Mouse (Mus musculus) embryonic stem cell, embryonic (primary cell): ENCODE measurements around the gene Mrpl55.

Experiments
- CTCF ChIA-PET, 4 experiments: fragments of 300-600 bp in 2 of 4; fragments of 350-600 bp in 2 of 4; sonication (Branson Sonifier 250); formaldehyde crosslinking; loops; one replicate each; lab custom pipeline; 2022; ENCODE audit warnings: inconsistent platforms in 2 of 4; lab: Charles Lee
- POLR2A ChIA-PET, 4 experiments: fragments of 300-600 bp in 2 of 4; fragments of 350-600 bp in 2 of 4; sonication (Branson Sonifier 250); formaldehyde crosslinking; loops; one replicate each; lab custom pipeline; 2022; ENCODE audit warnings: antibody characterized with exemption in 4 of 4, inconsistent platforms in 1 of 4; lab: Charles Lee

Gene Mrpl55

DNA sequence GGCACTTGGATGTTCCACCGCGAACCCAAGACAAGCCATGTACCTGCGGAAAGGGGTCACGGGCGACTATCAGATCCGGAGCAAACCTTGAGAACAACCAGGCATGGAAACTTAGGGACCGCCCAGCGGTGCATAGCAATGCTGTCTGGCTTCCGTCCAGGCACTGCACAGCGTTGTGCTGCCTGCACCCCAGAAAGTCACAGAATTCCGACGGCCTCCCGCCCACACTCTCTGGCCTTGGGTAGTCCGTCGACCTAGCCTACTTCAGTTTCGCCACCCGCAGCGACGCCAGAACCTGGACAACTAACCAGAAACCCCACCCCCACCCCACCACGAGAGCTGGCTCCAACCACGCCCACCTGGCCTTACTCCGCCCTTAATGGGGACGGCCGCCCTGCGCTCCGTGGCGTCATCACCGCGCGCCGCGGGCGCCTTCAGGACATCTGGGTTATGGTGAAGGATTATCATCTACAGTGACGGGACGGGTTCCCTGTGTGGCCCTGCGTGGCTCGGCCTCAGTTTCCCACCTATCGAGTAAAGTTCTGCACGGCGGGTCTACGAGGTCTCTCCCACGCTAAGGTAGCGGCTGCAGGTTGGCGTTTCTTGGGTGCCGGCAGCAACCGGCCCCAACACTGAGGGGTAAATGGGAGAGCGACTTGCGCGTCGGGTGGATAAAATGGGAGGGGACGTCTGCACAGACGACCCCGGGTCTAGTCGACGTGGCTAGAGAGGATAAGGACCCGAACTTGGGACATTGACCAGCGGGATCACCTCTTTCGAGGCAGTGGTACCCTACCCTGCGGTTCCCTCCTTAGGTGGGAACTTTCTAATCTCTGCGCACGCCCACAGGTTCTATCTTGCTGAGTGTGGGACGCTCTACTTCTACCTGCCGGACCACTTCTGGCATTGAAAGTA lies at the start of gene Mrpl55:
Gene Mrpl55, plus strand, starts transcription at position 406 of the 915 bp plus-strand sequence.
- ChIA-PET CTCF (interaction anchor here in 3 of 4 experiments (0.6 to 1.3 kb wide), 5 partner anchors 10 to 104 kb away, joined by 3 to 6 read pairs (median 4); partner anchors contain the start of gene Guk1 (in 1 of the 3)), POLR2A (interaction anchor here (0.6 to 15.8 kb wide), 33 partner anchors 8 to 1057 kb away, joined by 3 to 233 read pairs (median 4); partner anchors contain the start of genes Iba57 (in 2 of the 4), Arf1 (in 1 of the 4), Guk1 (in 1 of the 4) and Hist3h2a (in 1 of the 4))

GRCm38 (mm10) chr11:59154220-59154619 lies 48.1 kb upstream of the Mrpl55 start:
- POLR2A ChIA-PET = interaction anchor here in 3 of 4 experiments (0.6 to 4.3 kb wide), 4 partner anchors 9 to 221 kb away, joined by 3 to 21 read pairs (median 12); partner anchors contain the start of gene Iba57 (in 2 of the 3)
- CTCF ChIA-PET = interaction anchor here in 1 of 4 experiments (0.6 to 0.9 kb wide), 4 partner anchors 12 to 1232 kb away, joined by 3 to 5 read pairs (median 4); partner anchors contain the start of gene Gjc2

- CTCF ChIA-PET = interaction anchor here in 1 of 4 experiments (0.6 kb wide), 2 partner anchors 62 to 63 kb away, joined by 3 to 5 read pairs; no protein-coding TSS in a partner anchor
- POLR2A ChIA-PET = interaction anchor here in 1 of 4 experiments (0.9 to 1.1 kb wide), 2 partner anchors 9 to 14 kb away, joined by 4 read pairs; no protein-coding TSS in a partner anchor
Measured at GRCm38 (mm10) chr11:59155900-59156299, 46.4 kb upstream of the Mrpl55 start.

- ChIA-PET CTCF (interaction anchor here in 3 of 4 experiments (0.6 to 1.6 kb wide), 5 partner anchors 26 to 232 kb away, joined by 3 to 8 read pairs (median 4); no protein-coding TSS in a partner anchor), POLR2A (interaction anchor here (0.5 to 2.5 kb wide), 21 partner anchors 8 to 880 kb away, joined by 3 to 13 read pairs (median 4); partner anchors contain the start of genes Hist3h2a (in 1 of the 4), Hist3h2ba (in 1 of the 4), Trim11 (in 1 of the 4) and Trim17 (in 1 of the 4))
Measured at GRCm38 (mm10) chr11:59159099-59159498, 43.2 kb upstream of the Mrpl55 start.

DNA sequence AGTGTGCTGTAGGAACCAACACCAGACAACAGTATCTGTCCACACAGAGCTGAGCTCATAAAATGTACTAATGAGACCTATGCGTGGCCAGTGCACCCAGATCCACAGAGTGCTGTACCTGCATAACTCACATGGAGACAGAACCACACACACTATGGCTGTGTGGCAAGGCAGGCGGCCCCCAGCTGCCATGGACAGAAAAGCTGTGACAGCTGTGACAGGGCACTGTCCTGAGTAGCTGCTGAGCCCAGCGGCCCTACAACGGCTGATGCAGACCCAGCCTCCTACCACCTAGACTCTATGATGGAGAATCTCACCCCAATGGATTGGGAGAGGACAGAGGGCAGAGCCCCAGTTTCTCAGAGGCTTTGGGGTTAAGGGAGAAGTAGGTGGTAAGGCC lies 42.7 kb upstream of the Mrpl55 start:
- ChIA-PET POLR2A (interaction anchor here in 3 of 4 experiments (0.6 to 2.5 kb wide), 19 partner anchors 8 to 470 kb away, joined by 3 to 13 read pairs (median 4); partner anchors contain the start of genes Hist3h2a (in 1 of the 3), Hist3h2ba (in 1 of the 3), Trim11 (in 1 of the 3) and Trim17 (in 1 of the 3)), CTCF (interaction anchor here in 1 of 4 experiments (1.1 to 1.6 kb wide), 2 partner anchors 65 to 139 kb away, joined by 4 to 8 read pairs; no protein-coding TSS in a partner anchor)

DNA sequence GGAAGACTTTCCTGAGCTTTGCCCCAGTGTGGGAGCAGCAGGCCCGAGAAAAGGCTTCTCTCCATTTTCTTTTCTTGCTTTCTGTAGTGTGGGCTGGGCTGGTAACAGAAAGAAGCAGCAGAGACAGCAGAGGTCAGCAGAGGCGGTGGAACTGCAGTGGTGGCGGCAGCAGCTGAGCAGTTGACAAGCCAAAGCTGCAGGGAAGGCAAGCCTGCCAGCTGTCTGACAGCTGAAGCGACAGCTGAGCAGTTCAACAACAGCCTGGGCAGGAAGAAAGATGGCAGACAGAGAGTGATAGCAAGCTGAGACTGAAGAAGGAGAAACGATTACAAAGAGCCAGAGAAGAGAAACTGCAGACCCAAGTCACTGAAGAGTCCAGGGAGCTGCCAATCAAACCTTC lies 40.9 kb upstream of the Mrpl55 start:
- POLR2A ChIA-PET = interaction anchor here in 3 of 4 experiments (0.9 to 2.8 kb wide), 5 partner anchors 15 to 207 kb away, joined by 3 to 13 read pairs (median 6); partner anchors contain the start of genes 2310033P09Rik (in 1 of the 3), Hist3h2a (in 1 of the 3), Trim11 (in 1 of the 3) and Trim17 (in 1 of the 3)
- CTCF ChIA-PET = interaction anchor here in 1 of 4 experiments (1.2 kb wide), 1 partner anchor 9 kb away, joined by 4 read pairs; no protein-coding TSS in a partner anchor

DNA sequence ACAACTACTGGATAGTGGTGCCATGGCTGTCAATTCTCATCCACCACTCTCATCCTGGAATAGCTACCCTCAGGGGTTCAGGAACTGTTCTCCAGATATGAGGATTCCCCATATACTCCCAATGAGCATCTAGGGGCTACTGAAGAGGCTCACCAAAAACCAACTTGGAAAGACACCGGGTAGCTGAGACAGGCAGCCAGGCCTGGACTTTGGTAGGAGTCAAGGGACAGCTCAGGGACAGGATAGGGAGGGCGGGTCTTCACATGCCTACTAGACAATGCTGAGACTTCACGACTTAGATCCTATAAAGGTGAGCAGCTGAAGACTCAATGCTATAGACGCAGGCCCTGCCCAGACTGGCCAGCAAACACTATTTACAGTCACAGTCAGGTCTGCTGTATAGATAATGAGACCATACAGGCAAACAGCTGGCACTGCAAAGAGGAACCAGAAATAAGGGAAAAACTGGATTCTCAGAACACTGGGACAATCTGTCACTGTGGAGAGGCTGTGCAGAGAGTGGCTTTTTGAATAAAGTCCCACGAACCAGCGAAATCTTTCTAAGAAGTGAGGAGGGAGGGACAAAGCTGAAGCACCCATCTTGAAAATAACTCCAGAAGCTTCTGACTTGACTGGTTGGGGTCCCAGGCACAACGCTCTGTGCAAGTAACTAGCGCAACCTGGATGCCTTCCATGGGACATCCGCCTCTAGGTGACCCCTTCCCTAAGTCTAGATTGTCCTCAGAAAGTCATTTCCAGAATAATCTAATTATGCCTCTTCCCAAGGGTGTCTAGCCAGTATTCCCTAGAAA lies 39.6 kb upstream of the Mrpl55 start:
- CTCF ChIA-PET = interaction anchor here (0.6 to 2.1 kb wide), 14 partner anchors 11 to 362 kb away, joined by 3 to 14 read pairs (median 4); no protein-coding TSS in a partner anchor
- POLR2A ChIA-PET = interaction anchor here in 3 of 4 experiments (0.5 to 4.2 kb wide), 62 partner anchors 9 to 1578 kb away, joined by 3 to 54 read pairs (median 4); partner anchors contain the start of genes Hist3h2a (in 3 of the 3), Mrpl55 (in 3 of the 3), Trim11 (in 3 of the 3) and Trim17 (in 3 of the 3)

- ChIA-PET POLR2A (interaction anchor here in 3 of 4 experiments (0.6 to 4.2 kb wide), 64 partner anchors 8 to 1577 kb away, joined by 3 to 54 read pairs (median 4); partner anchors contain the start of genes Hist3h2a (in 3 of the 3), Mrpl55 (in 3 of the 3), Trim11 (in 3 of the 3) and Trim17 (in 3 of the 3)), CTCF (interaction anchor here (0.6 to 2.1 kb wide), 16 partner anchors 11 to 361 kb away, joined by 3 to 14 read pairs (median 4); no protein-coding TSS in a partner anchor)
Measured at GRCm38 (mm10) chr11:59163255-59164236, 38.7 kb upstream of the Mrpl55 start, which contains the start of gene Iba57. Gene Iba57 (minus strand): TSS chr11:59163739.

- ChIA-PET POLR2A (interaction anchor here in 2 of 4 experiments (0.7 to 4.2 kb wide), 19 partner anchors 9 to 260 kb away, joined by 3 to 54 read pairs (median 7); partner anchors contain the start of genes Hist3h2a (in 1 of the 2), Mrpl55 (in 1 of the 2), Trim11 (in 1 of the 2) and Trim17 (in 1 of the 2)), CTCF (interaction anchor here in 3 of 4 experiments (0.6 to 2.1 kb wide), 3 partner anchors 12 to 14 kb away, joined by 6 to 14 read pairs (median 8); no protein-coding TSS in a partner anchor)
Measured at GRCm38 (mm10) chr11:59164384-59164783, 37.9 kb upstream of the Mrpl55 start.

- CTCF ChIA-PET = interaction anchor here in 2 of 4 experiments (0.6 to 0.7 kb wide), 5 partner anchors 14 to 559 kb away, joined by 3 to 5 read pairs (median 3); no protein-coding TSS in a partner anchor
- POLR2A ChIA-PET = interaction anchor here in 3 of 4 experiments (0.6 to 4.2 kb wide), 12 partner anchors 8 to 249 kb away, joined by 3 to 54 read pairs (median 3); partner anchors contain the start of genes Hist3h2a (in 1 of the 3), Mrpl55 (in 1 of the 3) and Trim17 (in 1 of the 3)
Measured at GRCm38 (mm10) chr11:59165616-59166241, 36.6 kb upstream of the Mrpl55 start.

GRCm38 (mm10) chr11:59169807-59170206 lies 32.5 kb upstream of the Mrpl55 start:
- ChIA-PET POLR2A (interaction anchor here in 2 of 4 experiments (1.5 to 2.3 kb wide), 3 partner anchors 11 to 14 kb away, joined by 3 to 8 read pairs (median 5); partner anchors contain the start of gene Gjc2 (in 1 of the 2)), CTCF (interaction anchor here in 1 of 4 experiments (1.2 kb wide), 1 partner anchor 18 kb away, joined by 3 read pairs; no protein-coding TSS in a partner anchor)

DNA sequence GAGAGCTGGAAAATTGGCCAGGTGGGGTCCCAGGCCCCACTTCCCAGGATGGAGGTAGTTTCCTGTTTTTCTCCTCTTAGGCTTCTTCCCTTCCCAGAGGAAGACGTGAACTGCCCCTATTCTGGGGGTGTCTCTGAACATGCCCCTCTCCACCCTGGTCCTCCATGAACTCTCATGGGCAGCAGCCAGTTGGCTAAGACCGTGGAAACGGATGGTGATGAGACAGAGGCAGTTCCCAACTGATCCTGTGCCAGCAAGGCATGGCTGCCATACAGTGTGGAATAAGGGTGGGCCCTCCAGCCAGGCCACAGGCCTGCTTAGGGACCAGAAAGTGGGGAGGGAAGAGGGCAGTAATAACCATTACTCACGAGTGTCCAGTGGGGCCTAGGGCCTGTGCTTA lies 31.7 kb upstream of the Mrpl55 start:
- CTCF ChIA-PET = interaction anchor here in 2 of 4 experiments (1.2 to 1.6 kb wide), 2 partner anchors 13 to 200 kb away, joined by 3 to 6 read pairs; no protein-coding TSS in a partner anchor
- POLR2A ChIA-PET = interaction anchor here in 2 of 4 experiments (1.0 to 6.5 kb wide), 2 partner anchors 6 to 49 kb away, joined by 3 to 54 read pairs; partner anchors contain the start of gene Iba57 (in 1 of the 2)

GRCm38 (mm10) chr11:59174189-59174838 lies 28.0 kb upstream of the Mrpl55 start:
- CTCF ChIA-PET = interaction anchor here in 3 of 4 experiments (0.7 to 4.7 kb wide), 6 partner anchors 9 to 226 kb away, joined by 3 to 25 read pairs (median 4); partner anchors contain the start of gene Gjc2 (in 2 of the 3)
- POLR2A ChIA-PET = interaction anchor here in 3 of 4 experiments (0.7 to 6.5 kb wide), 9 partner anchors 9 to 40 kb away, joined by 3 to 54 read pairs (median 7); partner anchors contain the start of genes Iba57 (in 2 of the 3), 2310033P09Rik (in 1 of the 3), Gjc2 (in 1 of the 3) and Mrpl55 (in 1 of the 3)
